Mouse (Mus musculus) midbrain, embryonic 10.5 days (tissue): Measurements from ENCODE around the gene Trpm3. TPM values are rescaled to one million over a fixed set of nuclear protein-coding genes. Genes with fewer than 3 reads are reported as not detected.
A peak's percentile ranks its signal among the peaks of the same experiment; 100 is the strongest.

Experiments
- DNase-seq: peaks from one replicate; pipeline ENCODE4 v3.0.0-alpha.2; 2017; ENCODE audit warnings: low spot score
- H3K27ac ChIP-seq: fragments of 300-500 bp; sonication (generic); replicated peaks from 2 replicates; pipeline ENCODE4 v1.5.1; 2016; ENCODE audit warnings: mild to moderate bottlenecking
- H3K27me3 ChIP-seq: fragments of 300-500 bp; sonication (generic); 2 replicates; pipeline ENCODE4 v1.6.1; 2016; ENCODE audit warnings: low read depth, mild to moderate bottlenecking; ENCODE audit not compliant: poor library complexity, severe bottlenecking
- H3K36me3 ChIP-seq: fragments of 300-500 bp; sonication (generic); 2 replicates; pipeline ENCODE4 v1.6.1; 2016; ENCODE audit warnings: mild to moderate bottlenecking, moderate library complexity
- H3K4me1 ChIP-seq: fragments of 300-500 bp; sonication (generic); 2 replicates; pipeline ENCODE4 v1.6.1; 2016
- H3K4me3 ChIP-seq: fragments of 300-500 bp; sonication (generic); 2 replicates; pipeline ENCODE4 v1.5.1; 2016; ENCODE audit warnings: mild to moderate bottlenecking, moderate library complexity
- H3K9me3 ChIP-seq: fragments of 300-500 bp; sonication (generic); replicated peaks from 2 replicates; pipeline ENCODE4 v1.6.1; 2016; ENCODE audit warnings: mild to moderate bottlenecking
- WGBS: fragments of 180-500 bp; shearing (Covaris S2); methylation state at CpG from one replicate; pipeline ENCODE4 v1.1.7; 2016; 5-methylcytosine and 5-hydroxymethylcytosine counted together
- polyA plus RNA-seq: library from polyadenylated mRNA; unstranded; fragments of >200 nt; fragmentation: Nextera tagmentation; extraction: Ambion mirVana; gene quantifications from 2 replicates; pipeline ENCODE4 v1.2.1, GENCODE M21; 2016

Trpm3 gene
- 3.5 and 4.4 TPM in 2 replicates for polyA plus RNA-seq

DNA sequence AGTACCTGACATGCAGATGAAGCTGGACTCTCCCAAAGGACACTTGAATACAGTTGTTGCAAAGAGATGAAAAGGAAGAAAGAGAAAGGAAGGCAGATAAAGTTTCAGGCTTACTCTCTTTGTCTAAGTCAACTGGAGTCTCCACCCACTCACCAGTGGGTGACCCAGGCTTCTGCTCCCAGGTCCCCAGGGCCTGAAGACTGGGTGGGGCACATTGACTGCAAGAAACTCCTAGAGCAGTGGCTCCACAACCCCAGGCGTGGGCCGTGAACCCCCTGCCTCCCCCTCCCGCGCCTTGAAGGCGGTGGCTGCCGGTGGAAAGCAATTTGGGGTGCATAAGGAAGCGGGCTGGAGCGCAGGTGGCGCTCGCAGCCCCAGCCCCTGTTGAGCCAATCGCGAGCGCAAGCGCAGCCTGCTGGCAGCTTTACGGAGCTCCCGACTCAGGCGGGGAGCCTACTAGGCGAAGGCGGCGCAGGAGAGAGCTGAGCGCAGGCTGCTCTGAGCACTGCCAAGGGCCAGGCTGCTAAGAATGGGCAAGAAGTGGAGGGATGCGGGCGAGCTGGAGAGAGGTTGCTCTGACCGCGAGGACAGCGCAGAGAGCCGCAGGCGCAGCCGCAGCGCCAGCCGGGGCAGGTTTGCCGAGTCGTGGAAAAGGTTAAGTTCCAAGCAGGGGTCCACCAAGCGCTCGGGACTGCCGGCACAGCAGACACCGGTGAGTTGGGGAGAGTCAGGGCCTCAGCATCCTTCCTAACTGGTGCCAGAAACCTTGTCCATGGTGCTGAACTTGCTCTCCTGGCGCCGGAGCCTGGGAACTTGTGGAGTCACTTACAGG lies at the start of gene Trpm3:
Gene Trpm3 (plus strand): TSS at position 457 of the 832 bp plus-strand sequence.
- peak; percentile 82 for DNase-seq
- Histone ChIP-seq H3K4me3 (peak within 1 kb of the TSS; percentile 58), H3K36me3 (no peaks in the 10 kb centered on the region), H3K9me3 (no peaks in the 10 kb centered on the region), H3K27ac (no peak within 1 kb of the TSS; the same call in 1 of the 2 replicates), H3K27me3 (peaks cover 20% of the 10 kb centered on the region), H3K4me1 (peaks cover 15% of the 10 kb centered on the region)
- WGBS, result under 1% methylated on average over 39 of the region's 39 CpGs

DNA sequence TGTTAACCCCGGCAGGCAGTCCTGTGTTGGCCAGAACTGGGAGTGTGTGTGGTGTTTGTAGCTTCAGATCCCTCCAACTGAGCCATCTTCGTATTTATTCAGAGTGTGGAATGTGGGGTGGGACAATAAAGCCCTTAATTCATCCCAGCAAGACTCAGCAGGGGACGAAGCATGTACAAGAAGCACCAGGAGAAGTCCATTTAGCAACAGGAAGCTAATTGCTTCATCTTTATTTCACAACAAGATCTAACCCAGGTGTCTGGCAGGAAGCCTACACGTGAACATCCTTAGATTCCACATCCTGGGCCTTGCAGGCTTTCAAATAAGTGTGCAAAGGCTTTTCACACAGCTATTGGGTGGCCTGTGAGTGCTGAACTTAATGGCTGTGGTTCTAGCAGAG lies 38.3 kb upstream of the Trpm3 start:
- H3K9me3 ChIP-seq, result no peaks in the 10 kb centered on the region
- H3K4me3 ChIP-seq, result no peak overlapping the region
- WGBS, result 58% methylated on average over 4 of the region's 4 CpGs
- H3K4me1 ChIP-seq, result 0 out of 2 replicates have a peak, but pooled peaks cover 8% of the 10 kb centered on the region
- no peaks in the 10 kb centered on the region for H3K27me3 ChIP-seq
- no peaks in the 10 kb centered on the region for H3K36me3 ChIP-seq
- no peak overlapping the region for H3K27ac ChIP-seq
- DNase-seq, result no peak

GRCm38 (mm10) chr19:22103865-22104264 lies 35.0 kb upstream of the Trpm3 start:
- no peak for DNase-seq
- no peaks in the 10 kb centered on the region for H3K9me3 ChIP-seq
- no peaks in the 10 kb centered on the region for H3K27me3 ChIP-seq
- no peaks in the 10 kb centered on the region for H3K36me3 ChIP-seq
- WGBS, result 82% methylated on average over 4 of the region's 4 CpGs
- H3K27ac ChIP-seq, result no peak overlapping the region
- H3K4me3 ChIP-seq, result no peak overlapping the region
- 0 out of 2 replicates have a peak, but pooled peaks cover 8% of the 10 kb centered on the region for H3K4me1 ChIP-seq

GRCm38 (mm10) chr19:22104848-22105484 lies 33.9 kb upstream of the Trpm3 start:
- no peaks in the 10 kb centered on the region for H3K27me3 ChIP-seq
- H3K4me1 ChIP-seq, result 0 out of 2 replicates have a peak, but pooled peaks cover 8% of the 10 kb centered on the region
- H3K27ac ChIP-seq, result no peak overlapping the region
- DNase-seq, result no peak
- WGBS, result 61% methylated on average over 7 of the region's 7 CpGs
- H3K36me3 ChIP-seq, result no peaks in the 10 kb centered on the region
- H3K4me3 ChIP-seq, result no peak overlapping the region
- no peaks in the 10 kb centered on the region for H3K9me3 ChIP-seq

GRCm38 (mm10) chr19:22105648-22106047 lies 33.2 kb upstream of the Trpm3 start:
- no peaks in the 10 kb centered on the region for H3K9me3 ChIP-seq
- 75% methylated on average over 2 of the region's 2 CpGs for WGBS
- no peaks in the 10 kb centered on the region for H3K27me3 ChIP-seq
- DNase-seq, result no peak
- H3K4me3 ChIP-seq, result no peak overlapping the region
- H3K27ac ChIP-seq, result no peak overlapping the region
- H3K4me1 ChIP-seq, result 0 out of 2 replicates have a peak, but pooled peaks cover 8% of the 10 kb centered on the region
- H3K36me3 ChIP-seq, result no peaks in the 10 kb centered on the region

DNA sequence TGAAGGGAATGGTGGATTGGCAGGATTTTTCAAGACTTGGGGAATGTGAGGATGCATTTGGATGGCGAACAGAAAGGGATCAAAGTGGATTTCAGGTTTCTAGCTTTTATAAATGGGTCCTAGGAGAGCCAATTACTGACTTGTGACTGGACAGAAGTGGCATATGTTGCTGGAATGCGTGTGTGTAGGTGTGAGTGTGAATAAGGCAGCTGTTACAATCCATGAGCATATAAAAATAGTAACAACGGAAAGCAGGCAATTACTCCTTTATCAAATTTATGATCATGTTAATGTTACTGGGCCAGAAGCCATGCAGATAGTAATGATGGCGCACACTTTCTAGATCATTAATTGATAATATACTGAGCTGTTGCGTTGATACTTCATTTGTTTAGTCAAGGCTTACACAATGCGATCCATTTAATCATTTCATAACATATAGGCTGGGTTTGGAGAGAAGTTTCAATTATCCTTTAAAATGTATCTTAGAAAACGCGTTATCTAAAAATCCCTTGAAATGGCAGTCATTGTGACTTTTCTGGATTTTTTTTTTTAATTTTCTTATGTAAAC lies 29.9 kb upstream of the Trpm3 start:
- WGBS, result 91% methylated on average over 8 of the region's 8 CpGs
- H3K4me1 ChIP-seq, result 0 out of 2 replicates have a peak, but pooled peaks cover 8% of the 10 kb centered on the region
- no peaks in the 10 kb centered on the region for H3K27me3 ChIP-seq
- H3K4me3 ChIP-seq, result no peak overlapping the region
- H3K9me3 ChIP-seq, result no peaks in the 10 kb centered on the region
- no peaks in the 10 kb centered on the region for H3K36me3 ChIP-seq
- no peak for DNase-seq
- no peak overlapping the region for H3K27ac ChIP-seq

GRCm38 (mm10) chr19:22120976-22121375 lies 17.9 kb upstream of the Trpm3 start:
- no peaks in the 10 kb centered on the region for H3K36me3 ChIP-seq
- no peak for DNase-seq
- WGBS, result 93% methylated on average over 2 of the region's 2 CpGs

DNA sequence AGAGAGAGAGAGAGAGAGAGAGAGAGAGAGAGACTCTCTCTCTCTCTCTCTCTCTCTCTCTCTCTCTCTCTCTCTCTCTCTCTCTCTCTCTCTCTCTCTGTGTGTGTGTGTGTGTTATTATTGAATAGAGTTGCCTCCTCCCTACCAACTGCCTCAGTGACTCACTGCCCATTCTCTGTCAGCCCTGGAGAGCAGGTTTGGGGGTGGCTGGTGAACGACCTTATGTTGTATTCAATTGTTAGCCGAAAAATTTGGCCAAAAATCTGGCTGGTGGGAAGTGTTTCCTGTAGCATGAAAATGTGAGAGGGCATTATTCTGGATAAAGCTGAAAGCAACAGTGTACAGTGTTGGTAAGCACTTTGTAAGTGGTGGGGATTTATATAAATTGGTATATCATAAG lies 17.2 kb upstream of the Trpm3 start:
- no peak for DNase-seq
- H3K9me3 ChIP-seq, result no peaks in the 10 kb centered on the region
- WGBS, result 89% methylated on average over 2 of the region's 2 CpGs

More at GRCm38 (mm10) chr19:22120976-22121375, 17.9 kb upstream of the Trpm3 start:
- no peaks in the 10 kb centered on the region for H3K4me1 ChIP-seq
- no peaks in the 10 kb centered on the region for H3K27me3 ChIP-seq
- no peaks in the 10 kb centered on the region for H3K9me3 ChIP-seq
- no peak overlapping the region for H3K27ac ChIP-seq
- H3K4me3 ChIP-seq, result no peak overlapping the region

DNA sequence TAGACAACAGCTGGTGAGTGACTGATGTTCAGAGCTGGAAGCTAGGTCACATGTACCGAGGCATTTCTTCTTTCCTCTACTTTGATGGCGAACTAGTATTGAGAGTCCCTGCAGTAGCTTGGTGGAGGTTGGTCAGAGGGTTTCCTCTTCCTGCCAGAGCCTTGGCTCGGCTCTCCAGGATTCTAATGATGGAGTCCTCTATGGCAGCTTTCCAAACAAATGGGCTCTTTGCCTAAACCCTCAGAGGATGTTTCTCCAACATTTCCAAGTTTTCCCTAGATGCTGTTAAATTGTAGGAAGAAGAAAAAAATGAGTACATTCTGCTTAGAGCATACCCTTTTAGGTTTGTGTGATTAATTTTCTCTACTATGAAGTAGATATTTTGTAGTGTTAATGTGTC lies 6.2 kb upstream of the Trpm3 start:
- no peaks in the 10 kb centered on the region for H3K4me1 ChIP-seq
- WGBS, result 82% methylated on average over 3 of the region's 3 CpGs
- H3K27me3 ChIP-seq, result peaks cover 3% of the 10 kb centered on the region; the same call in 1 of the 2 replicates
- H3K27ac ChIP-seq, result no peak overlapping the region
- DNase-seq, result no peak
- no peak overlapping the region for H3K4me3 ChIP-seq
- H3K9me3 ChIP-seq, result no peaks in the 10 kb centered on the region
- H3K36me3 ChIP-seq, result no peaks in the 10 kb centered on the region

More for the DNA sequence above, 17.2 kb upstream of the Trpm3 start:
- Histone ChIP-seq H3K4me1 (no peaks in the 10 kb centered on the region), H3K27ac (no peak overlapping the region), H3K27me3 (no peaks in the 10 kb centered on the region), H3K4me3 (no peak overlapping the region), H3K36me3 (no peaks in the 10 kb centered on the region)

DNA sequence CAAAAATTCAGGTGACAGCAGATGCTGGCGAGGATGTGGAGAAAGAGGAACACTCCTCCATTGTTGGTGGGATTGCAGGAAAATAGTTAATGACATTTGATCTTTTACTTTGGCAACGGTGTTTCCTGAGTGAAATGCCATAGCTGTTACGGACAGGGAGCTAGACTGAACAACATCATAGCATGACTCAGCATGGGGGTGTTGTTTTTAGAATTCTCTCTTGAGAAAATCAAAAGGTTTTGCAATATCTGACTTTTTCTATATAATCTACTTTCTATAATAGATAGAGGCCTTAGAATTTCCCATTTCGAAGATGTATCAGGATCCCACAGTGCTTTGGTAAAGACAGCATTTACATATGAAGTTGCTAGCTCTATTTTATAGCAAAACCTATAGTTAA lies 39.7 kb downstream of the Trpm3 start:
- H3K4me1 ChIP-seq, result no peaks in the 10 kb centered on the region
- no peaks in the 10 kb centered on the region for H3K27me3 ChIP-seq
- H3K36me3 ChIP-seq, result no peaks in the 10 kb centered on the region
- no peaks in the 10 kb centered on the region for H3K9me3 ChIP-seq
- no peak overlapping the region for H3K27ac ChIP-seq
- no peak overlapping the region for H3K4me3 ChIP-seq
- WGBS, result 84% methylated on average over 4 of the region's 4 CpGs
- no peak for DNase-seq

GRCm38 (mm10) chr19:22179017-22179416 lies 40.2 kb downstream of the Trpm3 start:
- H3K4me3 ChIP-seq, result no peak overlapping the region
- 91% methylated on average over 2 of the region's 2 CpGs for WGBS
- H3K9me3 ChIP-seq, result no peaks in the 10 kb centered on the region
- no peaks in the 10 kb centered on the region for H3K27me3 ChIP-seq
- H3K4me1 ChIP-seq, result no peaks in the 10 kb centered on the region
- H3K27ac ChIP-seq, result no peak overlapping the region
- no peak for DNase-seq
- H3K36me3 ChIP-seq, result no peaks in the 10 kb centered on the region

- Histone ChIP-seq H3K4me1 (no peaks in the 10 kb centered on the region), H3K4me3 (no peak overlapping the region), H3K36me3 (no peaks in the 10 kb centered on the region), H3K27ac (no peak overlapping the region), H3K27me3 (no peaks in the 10 kb centered on the region), H3K9me3 (no peaks in the 10 kb centered on the region)
- WGBS, result 92% methylated on average over 3 of the region's 3 CpGs
- DNase-seq, result no peak
These were observed 41.3 kb downstream of the Trpm3 start for GRCm38 (mm10) chr19:22180136-22180535.
